Mouse (Mus musculus) midbrain, embryonic 10.5 days (tissue): ENCODE results near the gene Rnf17. TPM values are rescaled to one million over a fixed set of nuclear protein-coding genes. Genes with fewer than 3 reads are reported as not detected.

Experiments
- DNase-seq: peaks from one replicate; pipeline ENCODE4 v3.0.0-alpha.2; 2017; ENCODE audit warnings: low spot score
- H3K27ac ChIP-seq: fragments of 300-500 bp; sonication (generic); replicated peaks from 2 replicates; pipeline ENCODE4 v1.5.1; 2016; ENCODE audit warnings: mild to moderate bottlenecking
- H3K27me3 ChIP-seq: fragments of 300-500 bp; sonication (generic); 2 replicates; pipeline ENCODE4 v1.6.1; 2016; ENCODE audit warnings: low read depth, mild to moderate bottlenecking; ENCODE audit not compliant: poor library complexity, severe bottlenecking
- H3K36me3 ChIP-seq: fragments of 300-500 bp; sonication (generic); 2 replicates; pipeline ENCODE4 v1.6.1; 2016; ENCODE audit warnings: mild to moderate bottlenecking, moderate library complexity
- H3K4me1 ChIP-seq: fragments of 300-500 bp; sonication (generic); 2 replicates; pipeline ENCODE4 v1.6.1; 2016
- H3K4me3 ChIP-seq: fragments of 300-500 bp; sonication (generic); 2 replicates; pipeline ENCODE4 v1.5.1; 2016; ENCODE audit warnings: mild to moderate bottlenecking, moderate library complexity
- H3K9me3 ChIP-seq: fragments of 300-500 bp; sonication (generic); replicated peaks from 2 replicates; pipeline ENCODE4 v1.6.1; 2016; ENCODE audit warnings: mild to moderate bottlenecking
- WGBS: fragments of 180-500 bp; shearing (Covaris S2); methylation state at CpG from one replicate; pipeline ENCODE4 v1.1.7; 2016; 5-methylcytosine and 5-hydroxymethylcytosine counted together
- polyA plus RNA-seq: library from polyadenylated mRNA; unstranded; fragments of >200 nt; fragmentation: Nextera tagmentation; extraction: Ambion mirVana; gene quantifications from 2 replicates; pipeline ENCODE4 v1.2.1, GENCODE M21; 2016

Rnf17 gene
- polyA plus RNA-seq, result 1.9 and 2.1 TPM in 2 replicates

DNA sequence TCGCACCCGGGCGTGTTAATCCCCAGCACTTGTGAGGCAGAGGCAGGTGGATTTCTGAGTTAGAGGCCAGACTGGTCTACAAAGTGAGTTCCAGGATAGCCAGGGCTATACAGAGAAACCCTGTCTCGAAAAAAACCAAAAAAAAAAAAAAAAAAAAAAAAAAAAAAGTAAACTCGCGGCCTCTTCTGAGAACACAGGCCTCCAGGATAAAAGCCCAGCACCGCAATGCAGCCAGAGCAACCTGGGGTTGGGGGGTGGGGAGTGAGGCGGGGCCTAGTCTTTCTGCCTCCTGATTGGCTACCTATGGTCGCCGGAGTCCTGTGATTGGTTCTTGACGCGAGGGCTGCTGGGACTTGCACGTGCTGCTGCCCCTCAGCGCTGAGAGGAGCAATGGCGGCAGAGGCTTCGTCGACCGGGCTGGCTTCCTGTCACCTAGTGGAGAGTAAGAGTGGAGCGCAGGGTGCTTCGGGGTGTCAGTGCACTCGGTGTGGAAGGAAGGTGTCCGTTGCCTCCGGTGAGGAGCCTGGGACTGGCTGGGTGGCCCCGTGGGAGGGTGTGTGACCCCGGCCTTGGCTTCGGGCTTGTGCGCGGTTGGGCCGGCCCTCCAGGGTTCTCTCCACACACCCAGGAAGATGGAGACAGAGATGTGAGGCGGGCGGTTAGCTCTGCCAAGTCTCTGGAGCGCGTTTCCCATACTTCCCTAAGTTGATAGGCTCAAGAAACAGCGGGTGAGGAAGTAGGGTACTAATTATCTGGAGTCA, at the start of gene Rnf17:
Gene Rnf17, plus strand, starts transcription at position 271 of the 761 bp plus-strand sequence.
- H3K27ac ChIP-seq, result no peak within 1 kb of the TSS
- no peaks in the 10 kb centered on the region for H3K36me3 ChIP-seq
- H3K9me3 ChIP-seq, result no peaks in the 10 kb centered on the region
- 66% methylated on average over 34 of the region's 34 CpGs for WGBS
- peak; percentile 22 for DNase-seq
- no peaks in the 10 kb centered on the region for H3K27me3 ChIP-seq
- H3K4me1 ChIP-seq, result no peaks in the 10 kb centered on the region
- H3K4me3 ChIP-seq, result 0 out of 2 replicates have a peak within 1 kb of the TSS, but pooled peaks have one; percentile 14

DNA sequence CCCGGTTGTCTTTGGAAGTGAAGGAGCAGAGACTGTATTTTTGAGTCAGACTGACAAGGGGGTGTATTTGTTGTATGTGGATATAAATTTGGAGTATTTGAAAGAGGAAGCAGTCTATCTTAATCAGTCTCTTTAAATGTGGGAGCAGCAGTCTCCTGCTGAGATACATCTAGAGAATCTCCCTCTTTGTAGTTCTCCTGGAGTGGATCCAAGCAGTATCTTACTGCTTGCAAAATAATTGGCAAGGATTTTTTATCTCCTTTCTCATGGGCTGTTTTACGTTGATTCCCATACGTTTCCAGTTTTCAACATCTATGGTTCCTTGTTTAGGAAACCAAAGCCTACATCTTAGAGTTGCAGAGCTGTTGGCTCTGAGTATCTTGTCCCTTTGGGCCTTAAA, 47.6 kb upstream of the Rnf17 start:
- Histone ChIP-seq H3K36me3 (no peaks in the 10 kb centered on the region), H3K27ac (no peak overlapping the region), H3K4me1 (no peaks in the 10 kb centered on the region), H3K9me3 (no peaks in the 10 kb centered on the region), H3K4me3 (no peak overlapping the region), H3K27me3 (no peaks in the 10 kb centered on the region)
- 89% methylated on average over 3 of the region's 3 CpGs for WGBS
- no peak for DNase-seq

DNA sequence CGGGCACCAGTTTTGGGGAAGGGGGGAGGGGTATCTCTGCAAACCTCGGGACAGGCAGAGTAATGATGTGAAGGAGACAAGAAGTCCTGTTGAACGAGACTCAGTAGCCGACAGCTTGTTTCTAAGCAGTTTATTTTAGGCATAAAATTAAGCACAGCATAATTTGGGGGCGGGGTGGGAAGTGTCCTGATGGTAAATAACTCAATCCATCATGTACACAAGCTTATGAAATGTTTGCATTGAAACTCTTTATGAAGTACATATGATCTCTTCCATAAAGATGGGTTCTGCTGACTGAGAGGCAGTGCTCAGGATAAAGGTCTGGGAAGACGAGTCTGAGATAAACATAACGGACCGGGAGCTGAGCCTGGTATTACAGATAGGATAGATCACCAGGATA, 47.0 kb upstream of the Rnf17 start:
- H3K27ac ChIP-seq, result no peak overlapping the region
- H3K4me3 ChIP-seq, result no peak overlapping the region
- no peak for DNase-seq
- no peaks in the 10 kb centered on the region for H3K36me3 ChIP-seq
- H3K27me3 ChIP-seq, result no peaks in the 10 kb centered on the region
- H3K4me1 ChIP-seq, result no peaks in the 10 kb centered on the region
- H3K9me3 ChIP-seq, result no peaks in the 10 kb centered on the region
- WGBS, result 87% methylated on average over 8 of the region's 8 CpGs

DNA sequence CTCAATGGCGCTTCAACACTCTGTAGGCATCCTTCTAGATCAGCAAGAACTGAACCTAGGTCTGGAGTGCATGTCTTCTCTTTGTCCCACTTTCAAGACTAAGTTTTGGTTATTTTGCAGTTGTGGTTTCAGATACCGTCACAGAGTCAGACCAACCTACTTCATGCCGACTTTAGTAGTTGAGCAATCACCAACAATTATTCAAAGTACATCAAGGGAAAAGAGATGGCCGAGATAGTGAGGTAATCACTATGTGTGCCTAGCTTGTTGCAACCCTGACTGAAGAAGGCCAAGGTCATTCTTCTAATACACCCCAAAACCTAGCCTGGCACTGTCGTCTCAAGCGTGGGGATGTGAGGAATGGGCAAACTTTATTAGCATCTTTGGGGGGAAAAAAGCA, 46.2 kb upstream of the Rnf17 start:
- Histone ChIP-seq H3K9me3 (no peaks in the 10 kb centered on the region), H3K4me1 (no peaks in the 10 kb centered on the region), H3K36me3 (no peaks in the 10 kb centered on the region), H3K4me3 (no peak overlapping the region), H3K27ac (no peak overlapping the region), H3K27me3 (no peaks in the 10 kb centered on the region)
- DNase-seq, result no peak
- WGBS, result 88% methylated on average over 6 of the region's 6 CpGs

DNA sequence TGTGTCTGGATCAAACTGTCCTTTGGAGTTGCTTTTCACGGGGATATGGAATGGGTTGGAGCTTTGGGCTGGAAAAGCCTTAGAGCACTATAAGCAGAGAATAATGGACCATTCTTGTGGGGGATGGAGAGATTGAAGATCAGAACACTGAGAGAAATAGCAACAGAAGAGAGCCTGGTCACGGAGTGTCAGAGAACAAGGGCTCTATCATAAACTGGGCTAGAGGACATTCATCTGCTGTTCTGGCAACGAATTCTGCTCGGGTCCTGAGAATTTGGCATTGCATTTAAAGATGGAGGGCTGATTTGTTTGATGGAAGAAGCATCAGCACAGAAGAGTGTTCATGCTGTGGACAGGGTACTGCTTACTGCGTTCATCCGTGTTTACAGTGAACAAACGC, 44.0 kb upstream of the Rnf17 start:
- no peak overlapping the region for H3K27ac ChIP-seq

DNA sequence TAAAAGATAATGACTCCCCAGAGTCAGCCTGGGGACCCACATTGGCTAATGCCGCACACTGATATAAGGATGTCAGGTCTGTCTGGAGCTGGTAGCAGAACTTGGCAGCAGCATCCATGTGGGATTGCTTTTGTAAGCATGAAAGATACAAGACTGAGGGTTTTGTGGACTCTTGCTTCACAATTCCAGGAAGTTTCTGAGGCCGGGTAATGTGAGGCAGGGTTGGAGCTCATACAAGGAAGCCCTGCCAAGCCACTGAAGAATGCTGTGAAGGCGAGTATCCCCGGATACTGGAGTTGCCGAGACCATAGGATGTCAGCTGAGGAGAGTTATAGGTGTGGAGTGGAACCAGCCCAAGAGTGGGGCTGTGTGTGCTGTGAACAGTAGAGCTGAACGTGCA, 43.2 kb upstream of the Rnf17 start:
- Histone ChIP-seq H3K27ac (no peak overlapping the region), H3K9me3 (no peaks in the 10 kb centered on the region), H3K4me1 (no peaks in the 10 kb centered on the region), H3K27me3 (peaks cover 27% of the 10 kb centered on the region), H3K36me3 (no peaks in the 10 kb centered on the region), H3K4me3 (no peak overlapping the region)
- 87% methylated on average over 6 of the region's 6 CpGs for WGBS
- DNase-seq, result no peak

More for the DNA sequence above, 44.0 kb upstream of the Rnf17 start:
- 90% methylated on average over 7 of the region's 7 CpGs for WGBS
- H3K27me3 ChIP-seq, result peaks cover 20% of the 10 kb centered on the region
- no peaks in the 10 kb centered on the region for H3K9me3 ChIP-seq
- no peak for DNase-seq
- no peaks in the 10 kb centered on the region for H3K4me1 ChIP-seq
- no peaks in the 10 kb centered on the region for H3K36me3 ChIP-seq
- no peak overlapping the region for H3K4me3 ChIP-seq

DNA sequence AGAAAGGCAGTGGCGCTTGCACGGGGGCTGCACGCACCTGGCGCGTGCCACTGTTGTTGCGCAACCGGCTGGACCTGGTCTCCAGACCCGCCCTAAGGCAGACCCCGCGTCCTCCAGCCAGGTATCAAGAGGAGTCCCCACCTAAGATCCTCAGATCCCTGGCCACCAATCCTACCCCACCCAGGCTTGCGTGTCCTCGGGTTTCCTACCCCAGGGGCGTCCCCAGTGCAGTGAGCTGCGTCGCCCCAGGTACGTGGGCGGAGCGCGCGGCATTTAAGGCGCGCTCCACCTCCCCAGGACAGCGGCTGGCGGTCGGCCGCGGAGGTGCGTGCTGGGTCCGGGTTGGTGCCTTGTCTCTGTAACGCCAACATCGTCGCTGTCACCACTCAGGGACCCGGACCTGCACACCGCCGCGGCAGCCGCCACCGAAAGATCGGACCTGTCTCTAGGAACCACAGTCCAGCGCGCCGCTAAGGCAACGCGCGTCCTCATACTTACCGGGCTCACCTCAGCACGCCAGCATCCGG, 37.6 kb upstream of the Rnf17 start, which contains the start of gene Atp12a:
Gene Atp12a, plus strand, starts transcription at position 358 of the 527 bp plus-strand sequence.
- DNase-seq, result peak; percentile 23
- peak within 1 kb of the TSS; percentile 49 for H3K4me3 ChIP-seq
- no peaks in the 10 kb centered on the region for H3K9me3 ChIP-seq
- H3K4me1 ChIP-seq, result peaks cover 12% of the 10 kb centered on the region
- H3K27me3 ChIP-seq, result peaks cover 72% of the 10 kb centered on the region
- H3K27ac ChIP-seq, result no peak within 1 kb of the TSS
- under 1% methylated on average over 48 of the region's 48 CpGs for WGBS
- H3K36me3 ChIP-seq, result no peaks in the 10 kb centered on the region

DNA sequence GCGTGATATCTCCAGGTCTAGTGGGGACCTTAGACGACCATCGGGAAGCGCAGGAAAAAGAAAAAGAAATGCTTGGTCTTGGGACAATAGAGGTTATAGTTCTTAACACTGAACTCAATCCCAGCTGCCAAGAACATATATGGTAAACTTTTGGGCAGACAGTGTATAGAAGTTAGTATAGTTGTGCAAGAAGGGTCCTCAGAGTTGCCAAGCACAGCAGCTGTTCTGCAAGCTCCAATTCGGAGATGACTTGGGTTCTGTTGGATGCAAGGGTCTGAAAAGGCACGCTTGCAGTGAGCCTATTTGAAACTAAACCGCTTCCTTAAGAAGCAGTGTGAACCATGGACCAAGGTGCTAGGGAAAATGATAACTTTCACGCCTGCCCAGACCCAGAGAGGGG, 37.1 kb upstream of the Rnf17 start:
- DNase-seq, result no peak
- Histone ChIP-seq H3K4me1 (peaks cover 12% of the 10 kb centered on the region), H3K27ac (no peak overlapping the region), H3K27me3 (peaks cover 72% of the 10 kb centered on the region), H3K9me3 (no peaks in the 10 kb centered on the region), H3K4me3 (peak overlapping the region; percentile 49), H3K36me3 (no peaks in the 10 kb centered on the region)
- 32% methylated on average over 8 of the region's 8 CpGs for WGBS

DNA sequence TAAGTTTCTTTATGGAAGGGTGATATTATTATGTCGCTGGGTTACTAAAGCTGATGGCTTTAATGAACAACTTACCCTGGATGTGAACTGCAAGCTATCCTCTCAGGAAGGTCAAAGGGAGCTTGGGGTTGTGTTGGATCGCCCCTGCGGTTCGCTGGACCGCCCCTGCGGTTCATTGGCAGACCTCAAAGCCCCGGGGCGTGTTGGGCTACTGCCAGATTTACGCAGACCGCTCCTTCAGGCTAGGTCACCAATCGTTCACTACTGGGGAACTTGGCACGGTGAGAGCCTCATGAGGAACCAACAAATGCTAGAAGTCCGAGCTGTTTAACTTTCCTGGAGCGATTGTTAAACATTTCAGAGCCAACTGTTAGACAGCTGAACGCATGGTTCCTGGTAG, 35.7 kb upstream of the Rnf17 start:
- Histone ChIP-seq H3K4me3 (no peak overlapping the region), H3K27me3 (peaks cover 69% of the 10 kb centered on the region), H3K36me3 (no peaks in the 10 kb centered on the region), H3K9me3 (no peaks in the 10 kb centered on the region), H3K27ac (no peak overlapping the region), H3K4me1 (peaks cover 12% of the 10 kb centered on the region)
- DNase-seq, result no peak
- 39% methylated on average over 15 of the region's 15 CpGs for WGBS

DNA sequence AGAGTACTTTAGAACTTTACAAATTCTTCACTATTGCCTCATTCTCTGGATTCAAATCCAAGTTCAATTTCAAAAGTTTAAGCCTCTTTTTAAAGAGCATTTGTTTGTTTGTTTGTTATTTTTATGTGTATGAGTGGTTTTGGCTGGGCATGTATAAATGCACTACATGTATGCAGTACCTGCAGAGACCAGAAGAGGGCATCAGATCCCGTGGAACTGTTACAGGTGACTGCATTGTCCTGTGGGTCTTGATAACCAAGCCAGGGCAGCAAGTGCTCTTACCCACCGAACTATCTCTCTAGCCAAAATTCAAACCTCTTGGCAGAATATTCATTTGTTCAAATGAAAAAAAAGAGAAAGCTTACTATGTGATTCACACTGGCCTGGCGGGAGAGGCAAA, 33.5 kb upstream of the Rnf17 start:
- Histone ChIP-seq H3K36me3 (no peaks in the 10 kb centered on the region), H3K4me1 (peaks cover 12% of the 10 kb centered on the region), H3K27ac (no peak overlapping the region), H3K27me3 (peaks cover 48% of the 10 kb centered on the region), H3K4me3 (no peak overlapping the region), H3K9me3 (no peaks in the 10 kb centered on the region)
- DNase-seq, result peak; percentile 23
- WGBS, result 54% methylated on average over 3 of the region's 3 CpGs

DNA sequence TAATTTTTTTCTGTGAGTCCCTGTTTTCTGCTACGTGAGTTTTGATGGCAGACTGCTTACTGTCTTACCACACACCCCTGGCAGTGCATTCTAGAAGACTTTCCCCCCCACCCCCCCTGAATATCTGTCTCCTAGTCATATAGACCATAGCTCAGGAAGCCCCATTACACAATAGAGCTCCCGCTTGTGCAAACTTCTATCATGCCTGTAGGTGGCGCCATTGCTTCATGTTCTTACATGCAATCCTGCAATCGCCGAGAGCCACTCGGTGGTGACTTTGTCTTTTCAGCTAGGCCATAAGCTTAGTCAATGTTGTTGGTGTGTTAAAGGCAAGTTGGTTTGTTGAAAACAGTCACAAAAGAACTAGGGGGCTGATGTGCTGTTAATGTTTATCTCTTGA, 26.6 kb upstream of the Rnf17 start:
- Histone ChIP-seq H3K4me3 (no peak overlapping the region), H3K36me3 (no peaks in the 10 kb centered on the region), H3K4me1 (no peaks in the 10 kb centered on the region), H3K9me3 (no peaks in the 10 kb centered on the region), H3K27me3 (no peaks in the 10 kb centered on the region), H3K27ac (no peak overlapping the region)
- 3% methylated on average over 6 of the region's 6 CpGs for WGBS
- peak; percentile 82 for DNase-seq

DNA sequence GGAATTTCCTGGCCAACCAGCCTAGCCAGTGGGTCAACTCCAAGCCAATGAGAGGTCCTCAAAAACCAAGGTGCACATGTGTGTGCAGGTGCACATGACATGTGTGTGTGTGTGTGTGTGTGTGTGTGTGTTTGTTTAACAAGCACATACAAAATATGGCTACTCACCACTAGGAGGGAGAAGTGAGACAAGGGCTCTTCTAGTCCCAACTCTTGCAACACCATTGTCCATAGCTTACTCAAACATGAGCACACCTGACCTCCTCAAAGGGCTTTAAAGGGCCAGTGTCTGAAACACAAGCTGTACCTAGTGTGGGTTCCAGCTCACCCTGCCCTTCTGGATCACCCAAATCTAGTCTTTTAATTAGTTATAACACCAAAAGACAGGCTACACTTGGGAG, 24.6 kb upstream of the Rnf17 start:
- no peak overlapping the region for H3K4me3 ChIP-seq
- H3K9me3 ChIP-seq, result no peaks in the 10 kb centered on the region
- H3K27me3 ChIP-seq, result no peaks in the 10 kb centered on the region
- H3K27ac ChIP-seq, result no peak overlapping the region
- DNase-seq, result no peak
- H3K4me1 ChIP-seq, result no peaks in the 10 kb centered on the region
- H3K36me3 ChIP-seq, result no peaks in the 10 kb centered on the region

DNA sequence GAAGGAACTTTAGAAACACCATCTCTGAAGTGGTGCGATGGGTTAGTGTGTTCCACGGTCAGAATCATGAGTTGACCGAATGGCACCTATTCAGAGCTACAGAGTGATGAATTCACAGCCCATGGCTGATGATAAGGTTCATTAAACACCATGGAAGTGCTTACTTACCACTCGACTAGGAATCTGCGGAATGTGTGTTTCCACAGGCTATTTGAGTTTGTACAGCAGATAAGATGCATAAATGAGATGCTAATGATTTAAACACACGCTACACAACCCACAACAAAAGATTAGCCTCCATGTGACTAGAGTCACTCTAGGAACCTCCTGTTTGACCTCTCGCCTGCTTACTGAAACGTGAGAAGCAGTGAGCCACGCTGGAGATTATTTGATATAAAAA, 23.0 kb upstream of the Rnf17 start:
- no peak overlapping the region for H3K27ac ChIP-seq
- no peaks in the 10 kb centered on the region for H3K9me3 ChIP-seq
- H3K27me3 ChIP-seq, result no peaks in the 10 kb centered on the region
- no peak for DNase-seq
- no peaks in the 10 kb centered on the region for H3K36me3 ChIP-seq
- 84% methylated on average over 9 of the region's 9 CpGs for WGBS
- H3K4me1 ChIP-seq, result no peaks in the 10 kb centered on the region
- no peak overlapping the region for H3K4me3 ChIP-seq
